ENCODE assay signal across 11 mouse cellular contexts in genomic region chr5:111510183-111510878, GRCm38 (mm10).
DNase-seq lines count a peak whose midpoint lies in the region; ATAC-seq and TF ChIP-seq lines count a peak whose summit lies in the region.
"Had no signal": no experiment of that assay in that cellular context is flagged by ENCODE, and none has a peak within 500 bp of the region (broad histone marks: within the 10 kb centered on the region; RNA-seq: fewer than 3 reads in every experiment).

No protein-coding gene starts in this region.

- peak overlapping the region; percentile 55 for H3K27ac ChIP-seq in lung, embryonic 14.5 days (ENCODE audit: low read depth)
- H3K27ac ChIP-seq in bone marrow, adult 2 months (ENCODE audit: control insufficient read depth, insufficient read depth, low read depth, low read length, poor library complexity), result peak overlapping the region; percentile 88; the same call in 1 of the 2 replicates

- peak; percentile 87 for DNase-seq in heart, adult 11 months
- no peak for DNase-seq in heart, adult 9 months (ENCODE audit: low spot score in 2 of 2)
- no peak for DNase-seq in lung, embryonic 14.5 days
- no peak for DNase-seq in lung, adult 2 months
- DNase-seq in thymus, postnatal 0 days (ENCODE audit: low spot score), result peak; percentile 69
- DNase-seq in adrenal gland, postnatal 14 days, result no peak
- DNase-seq in gastrocnemius, adult 8-10 months (ENCODE audit: low spot score in 2 of 2), result no peak
- DNase-seq: adrenal gland, postnatal 25 days; gastrocnemius, postnatal 10 days had no signal

- H3K9ac ChIP-seq in lung, embryonic 14.5 days, result no peak overlapping the region

- no peaks in the 10 kb centered on the region for H3K36me3 ChIP-seq in lung, embryonic 14.5 days (ENCODE audit: insufficient read depth)

- H3K4me3 ChIP-seq in lung, embryonic 14.5 days (ENCODE audit: low read depth, low read length), result no peak overlapping the region
- no peak overlapping the region for H3K4me3 ChIP-seq in lung, adult 2 months (replicated peaks; ENCODE audit: extremely low read depth, low read depth, low read length)
- H3K4me3 ChIP-seq in bone marrow, adult 2 months (replicated peaks; ENCODE audit: control insufficient read depth, low read depth, low read length), result no peak overlapping the region

- TF ChIP-seq CTCF in lung, embryonic 14.5 days (IDR thresholded peaks at IDR 0.05; ENCODE audit: low read depth), result no peak
- no peak for TF ChIP-seq CTCF in lung, adult 2 months (IDR thresholded peaks at IDR 0.05; ENCODE audit: insufficient read depth, low read length)
- TF ChIP-seq CTCF in bone marrow, adult 2 months (IDR thresholded peaks at IDR 0.05; ENCODE audit: control insufficient read depth, insufficient read depth, low read length), result no peak

- 59% methylated on average over 5 of the region's 5 CpGs for WGBS in lung, embryonic 14.5 days
- 59% methylated on average over 5 of the region's 5 CpGs for WGBS in lung, adult 2 months
- 18% methylated on average over 5 of the region's 5 CpGs for WGBS in bone marrow, adult 2 months

- peaks cover 19% of the 10 kb centered on the region for H3K4me1 ChIP-seq in lung, embryonic 14.5 days (ENCODE audit: insufficient read depth)
- peaks cover 12% of the 10 kb centered on the region for H3K4me1 ChIP-seq in lung, adult 2 months (ENCODE audit: control insufficient read depth, insufficient read depth, low read length)
- H3K4me1 ChIP-seq in bone marrow, adult 2 months (ENCODE audit: control insufficient read depth, insufficient read depth, low read length), result peaks cover 13% of the 10 kb centered on the region

- no peak for ATAC-seq in lung, embryonic 14.5 days (ENCODE audit: insufficient read depth)

- no peak overlapping the region; the same call in 1 of the 2 replicates for H3K4me2 ChIP-seq in lung, embryonic 14.5 days

- no peaks in the 10 kb centered on the region for H3K9me3 ChIP-seq in lung, embryonic 14.5 days (ENCODE audit: low read depth, low read length)

- H3K27me3 ChIP-seq in lung, embryonic 14.5 days (ENCODE audit: insufficient read depth, low read length), result no peaks in the 10 kb centered on the region
- H3K27me3 ChIP-seq: CH12.LX had no signal

- TF ChIP-seq POLR2A in lung, adult 2 months (IDR thresholded peaks at IDR 0.05; ENCODE audit: borderline replicate concordance, extremely low read depth, low read depth, low read length), result no peak
- no peak for TF ChIP-seq POLR2A in bone marrow, adult 2 months (IDR thresholded peaks at IDR 0.05; ENCODE audit: borderline replicate concordance, control insufficient read depth, low read depth, low read length)

Comparison
In these comparisons a context has a peak if more than half of its experiments do, and no peak if none do; other contexts are left out.
1. DNase-seq: peak in heart, adult 11 months (single experiment) and thymus, postnatal 0 days (single experiment); none in heart, adult 9 months (0 of 2), lung, embryonic 14.5 days (single experiment), lung, adult 2 months (single experiment), adrenal gland, postnatal 14 days (single experiment) and gastrocnemius, adult 8-10 months (0 of 2).